Mouse (Mus musculus): ENCODE measurements around the gene Smim24. TPM values are rescaled to one million over a fixed set of nuclear protein-coding genes. Genes with fewer than 3 reads are reported as not detected.

Gene Smim24
- total RNA-seq (2021), result not detected
- long read RNA-seq, experiment 1, result 0 reads
- long read RNA-seq, experiment 2, result 0 reads

GRCm38 (mm10) chr10:81392781-81393185 is at the start of gene Smim24:
Gene Smim24, plus strand, starts transcription at chr10:81393051.
- no peak for DNase-seq (ENCODE audit: low spot score)

GRCm38 (mm10) chr10:81344421-81345161 is 48.3 kb upstream of the Smim24 start:
- DNase-seq (ENCODE audit: low spot score), result no peak

DNA sequence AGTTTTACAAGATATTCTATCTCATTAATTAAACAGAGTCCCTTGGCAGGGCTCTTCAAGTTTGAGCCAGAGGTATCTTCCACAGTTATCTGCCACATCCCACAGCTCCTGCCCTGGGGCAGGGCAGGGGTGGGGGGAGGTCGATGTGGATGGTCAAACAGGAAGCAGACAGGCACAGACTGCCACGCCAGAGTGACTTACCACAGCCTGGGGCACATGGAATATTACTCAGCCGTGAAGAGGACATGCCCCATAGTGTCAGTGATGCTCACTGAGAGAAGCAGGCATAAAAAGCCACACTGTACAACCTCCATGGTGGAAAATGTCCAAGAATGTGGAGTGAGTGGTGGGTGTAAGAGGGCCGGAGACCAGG is 47.7 kb upstream of the Smim24 start:
- DNase-seq (ENCODE audit: low spot score), result no peak

DNA sequence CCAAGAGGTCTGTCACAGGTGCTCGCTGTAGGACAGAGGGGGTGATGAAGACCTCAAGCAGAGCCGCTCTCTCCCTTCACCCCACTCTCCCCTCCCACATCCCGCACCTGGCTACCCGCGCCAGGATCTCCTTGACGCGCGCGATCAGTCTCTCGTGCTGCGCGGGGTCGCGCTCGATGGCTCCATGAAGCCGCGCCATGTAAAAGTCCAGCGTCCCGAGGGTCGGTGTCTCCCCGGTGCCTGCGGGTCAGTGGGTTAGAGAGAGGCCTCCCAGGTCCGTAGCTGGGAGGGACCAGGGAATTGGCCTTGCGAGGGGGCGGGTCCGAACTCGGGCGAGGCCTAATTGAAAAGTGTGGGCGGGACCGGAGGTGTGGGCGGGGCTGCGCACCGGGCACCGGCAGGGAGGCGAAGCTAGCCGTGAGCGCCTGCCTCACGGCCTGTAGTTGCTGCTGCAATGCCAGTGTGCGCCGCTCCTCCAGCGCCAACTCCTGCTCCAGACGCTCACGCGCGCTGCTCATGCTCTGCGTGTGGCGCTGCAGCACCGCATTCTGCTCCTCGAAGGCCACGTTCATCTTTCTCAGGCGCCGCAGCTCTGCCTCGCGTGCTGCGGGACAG is 46.3 kb upstream of the Smim24 start:
- DNase-seq (ENCODE audit: low spot score), result no peak

DNA sequence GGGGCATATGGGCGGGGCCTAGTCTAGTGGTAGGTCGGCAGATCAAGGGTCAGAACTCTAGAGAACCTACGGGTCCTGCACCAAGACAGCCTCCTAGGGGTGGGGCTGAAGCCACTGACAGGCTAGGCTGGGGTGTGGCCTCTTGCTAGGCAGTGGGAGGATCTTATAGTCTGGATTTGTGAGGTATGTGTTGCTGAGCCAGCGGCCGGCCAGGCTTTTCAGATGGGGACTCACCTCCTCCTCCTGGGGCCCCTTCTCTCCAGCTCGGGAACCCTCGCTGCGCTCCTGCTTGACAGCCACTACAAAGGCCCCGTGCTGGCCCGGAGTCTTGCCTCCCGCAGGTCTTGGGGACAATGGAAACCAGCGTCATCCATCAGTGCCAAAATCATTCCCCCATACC is 43.7 kb upstream of the Smim24 start:
- DNase-seq (ENCODE audit: low spot score), result no peak

GRCm38 (mm10) chr10:81349961-81350350 is 42.9 kb upstream of the Smim24 start:
- no peak for DNase-seq (ENCODE audit: low spot score)

- DNase-seq (ENCODE audit: low spot score), result peak; percentile 99
These were observed 42.3 kb upstream of the Smim24 start, which contains the start of gene Hmg20b for GRCm38 (mm10) chr10:81350351-81351063. Gene Hmg20b, minus strand, starts transcription at chr10:81350480.

GRCm38 (mm10) chr10:81351678-81352291 is 41.1 kb upstream of the Smim24 start:
- DNase-seq (ENCODE audit: low spot score), result no peak

GRCm38 (mm10) chr10:81354738-81355477 is 37.9 kb upstream of the Smim24 start:
- DNase-seq (ENCODE audit: low spot score), result no peak

- DNase-seq (ENCODE audit: low spot score), result no peak
These were observed 37.3 kb upstream of the Smim24 start for GRCm38 (mm10) chr10:81355533-81355932.

GRCm38 (mm10) chr10:81356352-81356990 is 36.4 kb upstream of the Smim24 start:
- DNase-seq (ENCODE audit: low spot score), result no peak

DNA sequence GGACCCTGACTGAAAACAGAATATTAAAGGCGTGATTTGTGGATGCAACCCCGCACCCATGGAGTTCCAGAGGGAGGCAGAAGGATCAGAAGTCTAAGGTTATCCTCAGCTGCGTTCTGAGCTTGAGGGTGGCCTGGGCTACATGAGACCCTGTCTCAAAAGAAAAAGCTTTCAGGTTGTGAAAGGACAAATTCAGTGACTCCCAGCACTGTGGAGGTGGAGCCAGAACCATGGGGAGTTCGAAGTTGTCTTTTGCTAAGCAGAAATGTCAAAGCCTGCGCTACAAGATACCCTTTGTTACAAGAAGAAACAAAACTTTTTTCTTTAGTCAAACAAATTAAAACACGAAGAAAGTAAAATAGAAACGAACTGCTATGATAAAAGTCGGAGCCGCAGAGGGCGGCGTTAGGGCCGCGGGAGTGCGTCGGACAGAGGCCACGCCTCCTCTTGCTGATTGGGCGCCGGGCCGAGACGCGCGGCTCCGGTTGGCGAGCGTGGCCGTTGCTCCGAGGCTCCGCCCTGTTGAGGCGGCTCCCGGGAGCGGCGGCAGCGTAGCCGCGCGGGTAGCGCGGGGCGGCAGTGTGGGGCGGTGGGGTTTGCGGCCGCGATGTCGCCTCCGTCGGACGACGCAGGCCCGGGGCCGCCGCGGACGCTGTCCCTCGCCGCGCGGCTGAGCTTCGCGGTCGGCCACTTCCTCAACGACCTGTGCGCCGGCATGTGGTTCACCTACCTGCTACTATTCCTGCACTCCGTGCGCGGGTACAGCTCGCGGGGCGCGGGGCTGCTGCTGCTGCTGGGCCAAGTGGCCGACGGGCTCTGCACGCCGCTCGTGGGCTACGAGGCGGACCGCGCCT is 35.6 kb upstream of the Smim24 start, which contains the start of gene Mfsd12:
TSS of gene Mfsd12 (plus strand) at position 501 of the 854 bp plus-strand sequence.
- DNase-seq (ENCODE audit: low spot score), result peak; percentile 93

DNA sequence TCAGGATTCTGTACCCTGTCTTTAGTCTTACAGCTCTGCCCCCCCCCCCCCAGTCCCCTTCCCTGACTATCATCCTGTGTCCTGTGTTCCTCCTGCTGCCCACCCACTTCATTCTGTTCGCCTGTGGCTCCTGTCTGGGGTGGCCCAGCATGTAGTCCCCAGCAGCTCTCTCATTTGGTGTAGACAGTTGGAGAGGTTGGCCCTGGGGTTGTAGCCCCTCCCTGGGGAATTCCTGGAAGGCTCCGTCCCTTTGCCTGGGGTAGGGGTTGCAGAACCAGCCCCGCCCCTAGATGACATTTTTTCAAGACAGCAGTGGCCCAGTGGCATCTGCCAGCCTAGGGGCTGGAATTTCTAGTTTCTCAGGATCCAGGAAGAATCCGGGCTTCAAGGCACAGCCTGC is 34.6 kb upstream of the Smim24 start:
- no peak for DNase-seq (ENCODE audit: low spot score)

DNA sequence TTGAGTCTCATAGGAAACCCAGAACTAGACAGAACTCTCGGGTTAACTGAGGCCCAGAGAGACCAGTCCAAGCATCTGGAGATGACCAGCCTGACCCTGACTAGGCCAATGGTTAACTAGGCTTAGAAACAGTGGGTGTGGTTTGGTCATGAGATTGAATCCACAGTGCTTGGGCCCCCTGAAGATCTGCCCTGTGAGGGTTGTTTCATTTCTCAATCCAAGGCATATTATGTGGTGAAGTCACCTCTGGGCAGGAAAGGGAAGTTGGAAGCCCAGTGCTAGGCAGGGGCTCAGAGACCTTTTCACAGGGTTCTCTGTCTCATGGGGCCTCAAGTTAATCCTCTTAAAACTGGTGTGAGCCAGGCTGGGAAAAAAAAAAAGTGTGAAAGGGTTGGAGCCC is 34.0 kb upstream of the Smim24 start:
- no peak for DNase-seq (ENCODE audit: low spot score)

- no peak for DNase-seq (ENCODE audit: low spot score)
These were observed 32.1 kb upstream of the Smim24 start for GRCm38 (mm10) chr10:81360721-81361120.

DNA sequence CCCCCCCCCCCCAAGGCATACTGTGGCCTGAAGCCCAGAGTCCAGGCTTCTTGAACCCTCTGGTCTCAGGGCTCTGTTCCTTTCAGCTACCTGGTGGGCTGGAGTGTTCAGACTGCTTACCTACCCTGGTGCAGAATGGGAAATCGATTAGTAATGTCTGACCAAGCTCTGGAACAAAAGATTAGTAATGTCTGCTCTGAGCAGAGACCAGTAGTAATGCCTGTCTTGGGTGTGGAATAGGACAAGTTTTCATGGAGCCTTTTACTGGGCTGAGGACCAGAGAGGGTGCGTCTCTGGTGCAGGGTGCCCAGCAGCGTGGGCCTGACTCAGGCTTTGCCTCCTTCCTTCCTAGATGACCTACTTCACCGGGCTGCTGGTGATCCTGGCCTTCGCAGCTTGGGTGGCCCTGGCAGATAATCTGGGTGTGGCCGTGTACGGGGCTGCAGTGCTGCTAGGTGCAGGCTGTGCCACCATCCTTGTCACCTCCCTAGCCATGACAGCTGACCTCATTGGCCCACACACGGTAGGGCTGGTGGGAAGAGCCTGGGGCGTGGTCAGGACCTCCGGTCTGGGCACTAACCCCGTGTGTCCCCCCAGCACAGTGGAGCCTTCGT is 30.4 kb upstream of the Smim24 start:
- no peak for DNase-seq (ENCODE audit: low spot score)

DNA sequence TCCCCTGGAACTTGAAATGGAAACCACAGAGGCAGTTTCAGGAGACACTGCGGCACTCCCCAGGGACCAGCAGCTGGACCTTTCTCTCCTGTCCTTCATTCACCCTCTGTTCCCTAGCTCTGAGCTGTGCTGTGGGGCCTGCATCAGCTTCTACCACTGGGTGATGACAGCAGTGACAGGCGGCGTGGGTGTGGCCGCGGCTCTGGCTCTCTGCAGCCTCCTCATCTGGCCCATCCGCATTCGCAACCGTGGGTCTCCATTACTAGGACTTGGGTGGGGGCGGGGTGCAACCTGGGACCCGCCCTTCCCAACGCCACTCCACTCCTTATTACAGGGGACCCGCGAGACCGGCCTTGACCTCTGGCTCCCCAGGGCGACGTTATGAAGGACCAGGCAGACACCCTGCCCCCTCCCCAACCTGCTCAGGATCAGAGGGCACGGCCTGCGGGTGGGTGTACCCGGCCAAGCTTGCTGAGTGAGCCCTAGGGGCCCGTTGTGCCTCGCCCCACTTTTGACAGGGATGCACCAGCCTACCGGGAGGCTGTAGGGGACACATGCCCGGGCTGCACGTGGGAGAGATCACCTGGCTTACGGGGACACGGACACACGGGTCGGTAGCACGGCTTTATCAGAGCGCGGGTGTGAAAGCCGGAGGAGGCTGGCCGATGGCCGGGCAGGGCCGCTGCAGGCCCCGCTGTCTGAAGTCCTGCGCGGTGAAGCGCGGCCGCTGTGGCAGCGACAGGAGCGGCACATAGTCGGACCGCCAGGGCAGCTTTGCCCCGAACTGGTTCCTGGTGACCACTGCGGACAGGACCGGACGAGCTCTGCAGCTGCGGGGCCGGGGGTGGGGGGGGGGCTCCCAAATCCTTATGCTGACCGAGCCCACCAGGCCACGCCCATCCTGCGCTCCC is 29.2 kb upstream of the Smim24 start:
- no peak for DNase-seq (ENCODE audit: low spot score)

DNA sequence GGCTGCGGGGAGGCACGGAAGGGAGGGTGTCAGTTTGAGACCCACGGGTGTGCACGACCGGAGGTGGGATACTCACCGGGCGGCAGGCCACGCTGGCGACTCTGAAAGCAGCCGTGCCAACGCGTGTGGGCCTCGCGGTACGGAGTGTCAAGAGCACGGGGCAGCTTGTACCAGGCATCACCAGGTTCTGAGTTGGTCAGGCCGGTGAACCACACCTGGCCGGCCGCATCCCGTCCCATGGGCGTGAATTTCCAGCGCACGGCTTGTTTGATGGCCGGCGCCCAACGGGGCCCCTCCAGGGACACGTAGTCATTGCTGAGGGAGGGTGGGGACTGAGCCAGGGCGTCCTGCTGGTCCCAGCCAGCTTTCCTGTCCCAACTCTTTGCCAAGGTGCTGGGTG is 28.2 kb upstream of the Smim24 start:
- no peak for DNase-seq (ENCODE audit: low spot score)
